Mouse (Mus musculus): ENCODE results near the gene Rasa2. TPM values are rescaled to one million over a fixed set of nuclear protein-coding genes. Genes with fewer than 3 reads are reported as not detected.
"Not testable (repeated sequence)": the region's sequence is repeated elsewhere in the genome, so short reads cannot be mapped to it uniquely, and the experiment has no call there.

Gene Rasa2
- polyA plus RNA-seq, 1 experiment from 2014 or later, result 13.8 TPM

DNA sequence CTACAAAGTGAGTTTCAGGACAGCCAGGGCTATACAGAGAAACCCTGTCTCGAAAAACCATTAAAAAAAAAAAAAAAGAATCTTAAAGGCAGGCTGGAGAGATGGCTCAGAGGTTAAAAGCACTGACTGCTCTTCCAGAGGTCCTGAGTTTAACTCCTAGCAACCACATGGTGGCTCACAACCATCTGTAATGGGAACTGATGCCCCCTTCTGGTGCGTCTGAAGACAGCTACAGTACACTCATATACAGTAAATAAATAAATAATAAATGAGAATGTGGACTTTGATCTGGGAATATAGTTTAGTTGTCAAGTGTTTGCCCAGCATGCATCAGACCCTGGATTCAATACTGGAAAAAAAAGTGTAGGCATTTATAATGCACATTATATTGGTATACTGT lies 109.8 kb downstream of the Rasa2 start:
- not testable (repeated sequence) for H3K4me3 ChIP-seq (replicated peaks; ENCODE audit: low read depth, low read length); H3K9ac ChIP-seq (ENCODE audit: low read depth, low read length); DNase-seq (ENCODE audit: low spot score); H3K9me3 ChIP-seq (replicated peaks; ENCODE audit: low read length); ATAC-seq (replicated peaks; ENCODE audit: low FRiP score, low read depth); H3K4me2 ChIP-seq (ENCODE audit: low read length); H3K36me3 ChIP-seq (ENCODE audit: insufficient read depth, low read length); H3K27ac ChIP-seq; H3K4me1 ChIP-seq (replicated peaks; ENCODE audit: insufficient read depth, low read length); H3K27me3 ChIP-seq (ENCODE audit: insufficient read depth, low read length)
- 85% methylated on average over 2 of the region's 2 CpGs for WGBS
- peak; percentile 54 for TF ChIP-seq CTCF (IDR thresholded peaks at IDR 0.05; ENCODE audit: low read depth)

DNA sequence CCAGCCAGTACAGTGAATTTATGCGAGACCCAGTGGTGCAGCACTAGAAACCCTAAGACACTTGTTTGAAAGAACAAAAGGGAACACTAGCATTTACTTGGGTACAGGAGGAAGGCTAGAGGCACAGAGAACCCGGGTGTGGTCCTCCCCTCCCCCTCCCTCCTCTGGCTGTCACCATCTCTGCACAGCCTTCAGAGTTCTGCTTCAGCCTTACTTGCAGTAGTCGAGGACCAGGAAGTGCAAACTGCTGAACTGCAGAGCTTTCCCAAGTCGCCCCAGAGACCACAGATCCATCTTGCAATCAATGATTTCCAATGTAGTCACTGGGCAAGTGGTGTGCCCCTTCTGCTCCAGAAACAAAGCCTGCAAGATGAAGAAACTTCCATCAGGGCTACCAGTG lies 114.0 kb downstream of the Rasa2 start:
- ATAC-seq (replicated peaks; ENCODE audit: low FRiP score, low read depth), result no peak

DNA sequence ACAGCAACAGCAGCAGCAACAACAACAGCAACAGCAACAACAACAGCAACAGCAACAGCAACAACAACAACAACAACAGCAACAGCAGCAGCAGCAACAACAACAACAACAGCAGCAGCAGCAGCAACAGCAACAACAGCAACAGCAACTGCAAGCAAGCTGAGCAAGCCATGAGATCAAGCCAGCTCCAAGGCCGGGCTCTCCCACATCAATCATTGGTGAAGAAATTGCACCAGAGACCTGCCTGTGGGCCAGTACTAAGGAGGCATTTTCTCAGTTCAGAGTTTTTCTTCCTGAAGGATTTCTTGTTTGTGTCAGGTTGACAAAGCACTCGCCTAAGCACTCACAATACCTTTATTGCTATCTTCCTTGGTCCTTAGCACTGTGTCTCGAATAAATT lies 114.6 kb downstream of the Rasa2 start:
- Histone ChIP-seq H3K4me1 (replicated peaks; ENCODE audit: insufficient read depth, low read length) (no peaks in the 10 kb centered on the region), H3K4me3 (replicated peaks; ENCODE audit: low read depth, low read length) (no peak overlapping the region), H3K9me3 (replicated peaks; ENCODE audit: low read length) (no peaks in the 10 kb centered on the region), H3K36me3 (ENCODE audit: insufficient read depth, low read length) (no peaks in the 10 kb centered on the region), H3K4me2 (ENCODE audit: low read length) (no peak overlapping the region), H3K27me3 (ENCODE audit: insufficient read depth, low read length) (no peaks in the 10 kb centered on the region), H3K9ac (ENCODE audit: low read depth, low read length) (no peak overlapping the region), H3K27ac (no peak overlapping the region)
- WGBS, result 51% methylated on average over 3 of the region's 3 CpGs
- ATAC-seq (replicated peaks; ENCODE audit: low FRiP score, low read depth) (no peak), DNase-seq (ENCODE audit: low spot score) (no peak)
- TF ChIP-seq CTCF (IDR thresholded peaks at IDR 0.05; ENCODE audit: low read depth), result no peak

More for the DNA sequence above, 114.0 kb downstream of the Rasa2 start:
- H3K9me3 ChIP-seq (replicated peaks; ENCODE audit: low read length), result no peaks in the 10 kb centered on the region
- no peaks in the 10 kb centered on the region for H3K4me1 ChIP-seq (replicated peaks; ENCODE audit: insufficient read depth, low read length)
- H3K9ac ChIP-seq (ENCODE audit: low read depth, low read length), result no peak overlapping the region
- TF ChIP-seq CTCF (IDR thresholded peaks at IDR 0.05; ENCODE audit: low read depth), result no peak
- 29% methylated on average over 4 of the region's 4 CpGs for WGBS
- no peaks in the 10 kb centered on the region for H3K36me3 ChIP-seq (ENCODE audit: insufficient read depth, low read length)
- DNase-seq (ENCODE audit: low spot score), result no peak
- no peaks in the 10 kb centered on the region for H3K27me3 ChIP-seq (ENCODE audit: insufficient read depth, low read length)
- H3K27ac ChIP-seq, result no peak overlapping the region
- no peak overlapping the region for H3K4me3 ChIP-seq (replicated peaks; ENCODE audit: low read depth, low read length)
- H3K4me2 ChIP-seq (ENCODE audit: low read length), result no peak overlapping the region

DNA sequence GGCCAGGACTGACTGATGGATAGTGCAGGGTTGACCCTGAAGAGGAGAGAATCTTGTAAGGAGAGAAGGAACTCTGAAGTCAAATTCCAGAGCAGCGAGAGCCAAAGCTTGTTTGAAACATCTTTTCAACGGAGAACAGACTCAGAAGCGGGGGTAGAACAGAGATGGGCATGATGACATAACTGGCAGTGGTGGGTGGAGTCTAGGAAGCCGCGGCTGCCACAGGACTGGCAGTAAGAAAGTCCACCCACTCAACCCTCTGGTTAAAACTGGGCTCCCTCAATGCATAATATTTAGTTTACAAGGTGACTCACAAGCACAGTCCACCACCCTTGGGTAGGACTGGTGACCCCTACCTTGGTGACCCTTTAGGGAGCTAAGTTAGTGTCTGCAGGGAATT lies 115.7 kb downstream of the Rasa2 start:
- H3K9ac ChIP-seq (ENCODE audit: low read depth, low read length), result no peak overlapping the region

DNA sequence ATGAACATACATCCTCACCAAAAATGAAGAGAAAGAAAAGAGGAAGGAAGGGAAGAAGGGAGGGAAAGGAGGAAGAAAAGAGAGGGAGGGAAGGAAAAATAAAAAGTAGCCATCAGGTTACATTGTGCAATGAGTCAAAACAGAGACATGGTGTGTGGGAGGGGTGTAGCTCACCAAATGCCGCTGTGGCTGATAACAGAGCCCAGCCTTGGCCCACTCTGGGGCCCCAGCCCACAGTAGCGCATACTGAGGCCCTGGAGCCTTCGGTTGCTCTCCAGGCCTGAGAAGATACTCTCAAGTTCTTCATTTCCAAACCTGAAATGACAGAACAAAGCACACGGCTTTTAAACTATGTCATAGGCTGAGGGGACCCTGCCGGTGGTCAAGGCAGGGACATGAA lies 117.1 kb downstream of the Rasa2 start:
- Histone ChIP-seq H3K36me3 (ENCODE audit: insufficient read depth, low read length) (no peaks in the 10 kb centered on the region), H3K27ac (no peak overlapping the region), H3K4me2 (ENCODE audit: low read length) (no peak overlapping the region), H3K27me3 (ENCODE audit: insufficient read depth, low read length) (no peaks in the 10 kb centered on the region), H3K9me3 (replicated peaks; ENCODE audit: low read length) (no peaks in the 10 kb centered on the region), H3K4me1 (replicated peaks; ENCODE audit: insufficient read depth, low read length) (no peaks in the 10 kb centered on the region), H3K4me3 (replicated peaks; ENCODE audit: low read depth, low read length) (no peak overlapping the region), H3K9ac (ENCODE audit: low read depth, low read length) (no peak overlapping the region)
- ATAC-seq (replicated peaks; ENCODE audit: low FRiP score, low read depth) (no peak), DNase-seq (ENCODE audit: low spot score) (no peak)
- TF ChIP-seq CTCF (IDR thresholded peaks at IDR 0.05; ENCODE audit: low read depth), result no peak
- 56% methylated on average over 5 of the region's 5 CpGs for WGBS

More for the DNA sequence above, 115.7 kb downstream of the Rasa2 start:
- DNase-seq (ENCODE audit: low spot score), result no peak
- Histone ChIP-seq H3K9me3 (replicated peaks; ENCODE audit: low read length) (no peaks in the 10 kb centered on the region), H3K4me3 (replicated peaks; ENCODE audit: low read depth, low read length) (no peak overlapping the region), H3K4me1 (replicated peaks; ENCODE audit: insufficient read depth, low read length) (no peaks in the 10 kb centered on the region), H3K27ac (no peak overlapping the region), H3K4me2 (ENCODE audit: low read length) (no peak overlapping the region), H3K36me3 (ENCODE audit: insufficient read depth, low read length) (no peaks in the 10 kb centered on the region), H3K27me3 (ENCODE audit: insufficient read depth, low read length) (no peaks in the 10 kb centered on the region)
- WGBS, result 77% methylated on average over 5 of the region's 5 CpGs
- ATAC-seq (replicated peaks; ENCODE audit: low FRiP score, low read depth), result no peak
- no peak for TF ChIP-seq CTCF (IDR thresholded peaks at IDR 0.05; ENCODE audit: low read depth)

DNA sequence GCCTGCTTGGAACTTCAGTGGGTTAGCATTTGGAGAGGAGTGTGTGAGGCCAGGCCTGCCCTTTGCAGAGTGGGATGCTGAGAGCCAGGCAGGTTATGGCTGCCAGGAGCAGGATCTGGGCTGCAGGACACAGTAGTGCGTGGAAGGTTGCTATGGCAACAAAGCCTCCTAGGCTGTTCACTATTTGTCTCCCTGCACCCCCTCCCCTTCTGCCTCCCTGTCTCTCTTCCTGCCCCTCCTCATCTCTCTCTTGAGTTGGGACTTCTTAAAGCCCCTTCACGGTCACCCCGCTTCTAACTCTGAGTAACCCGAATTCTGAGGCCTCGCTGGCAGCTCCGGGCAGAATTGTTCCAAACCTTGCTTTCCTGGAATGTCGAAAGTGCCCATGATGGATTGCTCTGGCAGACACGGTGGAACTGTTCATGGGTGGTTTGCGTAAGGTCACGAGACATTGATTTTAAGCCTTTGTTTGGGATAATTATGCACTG lies 125.4 kb downstream of the Rasa2 start:
- Histone ChIP-seq H3K9ac (ENCODE audit: low read depth, low read length) (peak overlapping the region; percentile 27; the same call in 1 of the 2 replicates), H3K27me3 (ENCODE audit: insufficient read depth, low read length) (no peaks in the 10 kb centered on the region), H3K4me2 (ENCODE audit: low read length) (peak overlapping the region; percentile 41), H3K4me1 (replicated peaks; ENCODE audit: insufficient read depth, low read length) (0 out of 2 replicates have a peak, but pooled peaks cover 10% of the 10 kb centered on the region), H3K27ac (peak overlapping the region; percentile 84), H3K4me3 (replicated peaks; ENCODE audit: low read depth, low read length) (no peak overlapping the region), H3K9me3 (replicated peaks; ENCODE audit: low read length) (no peaks in the 10 kb centered on the region), H3K36me3 (ENCODE audit: insufficient read depth, low read length) (no peaks in the 10 kb centered on the region)
- peak; percentile 82 for DNase-seq (ENCODE audit: low spot score)
- peak; percentile 92 for ATAC-seq (replicated peaks; ENCODE audit: low FRiP score, low read depth)
- WGBS, result 7% methylated on average over 10 of the region's 10 CpGs
- TF ChIP-seq CTCF (IDR thresholded peaks at IDR 0.05; ENCODE audit: low read depth), result no peak

DNA sequence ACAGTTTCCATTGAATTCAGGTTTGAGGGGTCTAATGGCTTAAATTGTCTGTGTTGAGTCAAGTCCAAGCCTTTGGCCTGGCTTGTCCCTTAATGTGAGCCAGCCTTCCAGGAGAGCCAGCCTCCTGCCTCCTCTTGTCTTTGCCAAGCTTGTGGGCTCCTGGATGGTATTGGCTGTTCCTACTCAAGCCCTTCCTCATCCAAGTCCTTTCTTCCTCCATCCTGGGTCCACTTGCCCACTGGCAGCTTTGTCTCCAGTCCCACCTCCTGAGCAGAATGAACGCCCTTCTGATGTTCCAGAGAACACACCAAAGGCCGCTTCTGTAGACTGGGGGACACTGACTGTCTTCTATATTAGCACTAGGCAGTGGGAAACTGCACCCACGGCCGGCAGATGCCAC lies 126.3 kb downstream of the Rasa2 start:
- peak overlapping the region; percentile 84 for H3K27ac ChIP-seq
- 92% methylated on average over 4 of the region's 4 CpGs for WGBS
- no peak overlapping the region for H3K4me2 ChIP-seq (ENCODE audit: low read length)
- no peaks in the 10 kb centered on the region for H3K36me3 ChIP-seq (ENCODE audit: insufficient read depth, low read length)
- 0 out of 2 replicates have a peak, but pooled peaks cover 10% of the 10 kb centered on the region for H3K4me1 ChIP-seq (replicated peaks; ENCODE audit: insufficient read depth, low read length)
- no peak for ATAC-seq (replicated peaks; ENCODE audit: low FRiP score, low read depth)
- no peak overlapping the region for H3K9ac ChIP-seq (ENCODE audit: low read depth, low read length)
- H3K4me3 ChIP-seq (replicated peaks; ENCODE audit: low read depth, low read length), result no peak overlapping the region
- H3K9me3 ChIP-seq (replicated peaks; ENCODE audit: low read length), result no peaks in the 10 kb centered on the region
- no peak for DNase-seq (ENCODE audit: low spot score)
- no peak for TF ChIP-seq CTCF (IDR thresholded peaks at IDR 0.05; ENCODE audit: low read depth)
- no peaks in the 10 kb centered on the region for H3K27me3 ChIP-seq (ENCODE audit: insufficient read depth, low read length)
